Mouse (Mus musculus) heart, embryonic 14.5 days (tissue): ENCODE results near the gene Gm20441. TPM values are rescaled to one million over a fixed set of nuclear protein-coding genes. Genes with fewer than 3 reads are reported as not detected.

Experiments
- ATAC-seq: fragments of 200-750 bp; cut with Nextera tagmentation; 2 replicates; pipeline ENCODE4 v1.8.0; 2017; ENCODE audit warnings: low read depth, moderate TSS enrichment; ENCODE audit not compliant: insufficient number of reproducible peaks, insufficient read depth, low FRiP score
- H3K27ac ChIP-seq, 2 experiments: fragments of 200-500 bp in 1 of 2; fragments of 300-500 bp in 1 of 2; sonication (generic) in 1 of 2; replicated peaks in 1 of 2; 2 replicates each; pipeline ENCODE4 v1.5.1; 2012 to 2014; ENCODE audit warnings: low read depth in 2 of 2, low read length in 2 of 2, control low read depth in 1 of 2, mild to moderate bottlenecking in 1 of 2, mixed read lengths in 1 of 2; ENCODE audit not compliant: control insufficient read depth in 1 of 2, insufficient read depth in 1 of 2
- H3K27me3 ChIP-seq: fragments of 300-500 bp; sonication (generic); 2 replicates; pipeline ENCODE4 v1.6.1; 2014; ENCODE audit warnings: mild to moderate bottlenecking, low read length, control low read depth; ENCODE audit not compliant: control insufficient read depth, insufficient read depth
- H3K36me3 ChIP-seq: fragments of 300-500 bp; sonication (generic); 2 replicates; pipeline ENCODE4 v1.6.1; 2014; ENCODE audit warnings: mild to moderate bottlenecking, control low read depth, low read length, mixed read lengths; ENCODE audit not compliant: control insufficient read depth, insufficient read depth
- H3K4me1 ChIP-seq, 2 experiments: fragments of 200-500 bp in 1 of 2; fragments of 300-500 bp in 1 of 2; sonication (generic) in 1 of 2; 2 replicates each; pipeline ENCODE4 v1.6.1; 2012 to 2014; ENCODE audit warnings: low read length in 2 of 2, control low read depth in 1 of 2, mixed read lengths in 1 of 2; ENCODE audit not compliant: control insufficient read depth in 2 of 2, insufficient read depth in 2 of 2
- H3K4me2 ChIP-seq: fragments of 300-500 bp; sonication (generic); 2 replicates; pipeline ENCODE4 v1.6.1; 2014; ENCODE audit warnings: mild to moderate bottlenecking, low read length
- H3K4me3 ChIP-seq, 2 experiments: fragments of 200-500 bp in 1 of 2; fragments of 300-500 bp in 1 of 2; sonication (generic) in 1 of 2; 2 replicates each; pipeline ENCODE4 v1.5.1; 2012 to 2014; ENCODE audit warnings: low read length in 2 of 2, mild to moderate bottlenecking in 2 of 2, control low read depth in 1 of 2, low read depth in 1 of 2, moderate library complexity in 1 of 2; ENCODE audit not compliant: control insufficient read depth in 1 of 2, insufficient read depth in 1 of 2
- H3K9ac ChIP-seq: fragments of 300-500 bp; sonication (generic); 2 replicates; pipeline ENCODE4 v1.6.1; 2014; ENCODE audit warnings: mild to moderate bottlenecking, low read length
- H3K9me3 ChIP-seq: fragments of 300-500 bp; sonication (generic); 2 replicates; pipeline ENCODE4 v1.6.1; 2016; ENCODE audit warnings: low read length, control low read depth; ENCODE audit not compliant: control insufficient read depth
- WGBS: fragments of 180-500 bp; shearing (Covaris S2); extraction: QIAGEN DNeasy Blood & Tissue Kit; methylation state at CpG from one replicate; pipeline ENCODE4 v1.1.7; 2014; 5-methylcytosine and 5-hydroxymethylcytosine counted together
- polyA plus RNA-seq: library from polyadenylated mRNA; unstranded; fragments of >200 nt; fragmentation: Nextera tagmentation; extraction: Ambion mirVana; gene quantifications from 2 replicates; pipeline ENCODE4 v1.2.1, GENCODE M21; 2014

The Gm20441 gene
- polyA plus RNA-seq, 1 experiment from 2014 or later: not detected

DNA sequence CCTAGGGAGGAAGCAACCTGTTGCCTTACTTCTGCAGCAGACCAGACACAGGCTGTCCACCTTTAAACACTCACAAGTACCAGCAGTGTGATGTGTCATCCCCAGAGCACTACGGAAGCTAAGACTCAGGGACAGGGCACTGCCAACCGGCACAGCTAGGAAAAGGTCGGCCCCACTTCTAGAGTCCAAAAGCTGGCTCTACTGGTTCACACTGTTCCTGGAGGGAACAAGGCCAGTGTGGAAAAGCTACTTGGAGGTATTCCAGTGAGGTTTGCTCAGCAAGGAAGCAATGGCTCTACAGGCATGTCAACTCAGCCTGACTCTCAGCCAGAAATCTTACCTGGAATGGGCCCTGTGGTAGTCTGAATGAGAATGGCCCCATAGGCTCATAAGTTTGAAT, 39.9 kb downstream of the Gm20441 start:
- 95% methylated on average over 3 of the region's 3 CpGs for WGBS
- Histone ChIP-seq H3K9ac (no peak overlapping the region), H3K4me3 (no peak overlapping the region), H3K9me3 (no peaks in the 10 kb centered on the region), H3K27me3 (no peaks in the 10 kb centered on the region), H3K27ac (no peak overlapping the region), H3K36me3 (peaks cover 96% of the 10 kb centered on the region), H3K4me1 (no peaks in the 10 kb centered on the region), H3K4me2 (no peak overlapping the region)
- ATAC-seq: no peak

DNA sequence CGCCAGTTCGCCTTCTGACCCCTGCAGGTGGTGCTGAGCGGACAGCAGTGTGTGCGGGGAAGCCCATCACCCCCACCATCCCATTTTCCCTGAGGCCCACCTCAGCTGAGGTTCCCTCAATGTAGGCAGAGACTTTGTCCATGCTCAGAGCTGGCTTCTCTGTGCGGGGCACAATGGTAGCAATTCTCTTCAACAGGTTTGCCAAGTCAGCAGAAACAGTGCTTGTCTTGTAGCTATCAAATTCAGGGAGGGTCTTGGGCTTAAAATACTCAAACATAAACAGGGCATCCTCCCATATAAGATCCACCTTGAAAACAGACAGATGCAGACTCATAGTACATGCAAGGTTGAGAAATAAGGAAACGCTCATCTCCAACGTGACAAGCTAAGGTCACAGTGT, 55.3 kb downstream of the Gm20441 start:
- Histone ChIP-seq H3K27ac (no peak overlapping the region), H3K27me3 (no peaks in the 10 kb centered on the region), H3K4me2 (no peak overlapping the region), H3K9ac (no peak overlapping the region), H3K9me3 (no peaks in the 10 kb centered on the region), H3K4me3 (no peak overlapping the region), H3K4me1 (no peaks in the 10 kb centered on the region), H3K36me3 (peaks cover 95% of the 10 kb centered on the region)
- 91% methylated on average over 7 of the region's 7 CpGs for WGBS
- ATAC-seq: no peak

Other genes with a start within 250 kb of the Gm20441 start
- 1.1 and 2.7 TPM in 2 replicates for gene Lrrc75b, start 220.6 kb downstream of the Gm20441 start, polyA plus RNA-seq
- 0.69 and 1.4 TPM in 2 replicates for gene Ggt1, start 219.3 kb downstream of the Gm20441 start, polyA plus RNA-seq
- gene Ggt5, start 191.6 kb downstream of the Gm20441 start, polyA plus RNA-seq: 7.6 and 8.1 TPM in 2 replicates
- 11.7 and 13.3 TPM in 2 replicates for gene Susd2, start 136.9 kb downstream of the Gm20441 start, polyA plus RNA-seq
- gene Cabin1, start 16.6 kb downstream of the Gm20441 start, polyA plus RNA-seq: 27.0 and 30.8 TPM in 2 replicates
- gene Ddt, start 7.5 kb downstream of the Gm20441 start, polyA plus RNA-seq: 35.9 and 37.5 TPM in 2 replicates
- gene Gstt3, start 460 bp upstream of the Gm20441 start, polyA plus RNA-seq: 3.2 and 5.0 TPM in 2 replicates
- gene Gstt1, start 17.6 kb upstream of the Gm20441 start, polyA plus RNA-seq: 8.6 and 13.5 TPM in 2 replicates
- not detected in 2 replicates for gene Gstt4, start 41.6 kb upstream of the Gm20441 start, polyA plus RNA-seq
- 12.6 and 13.5 TPM in 2 replicates for gene Gstt2, start 56.5 kb upstream of the Gm20441 start, polyA plus RNA-seq
- 2,486 and 2,703 TPM in 2 replicates for gene Mif, start 79.3 kb upstream of the Gm20441 start, polyA plus RNA-seq
- 1.1 and 1.7 TPM in 2 replicates for gene Derl3, start 112.5 kb upstream of the Gm20441 start, polyA plus RNA-seq
- 99.1 and 103 TPM in 2 replicates for gene Smarcb1, start 140.7 kb upstream of the Gm20441 start, polyA plus RNA-seq
- 647 and 682 TPM in 2 replicates for gene Chchd10, start 152.2 kb upstream of the Gm20441 start, polyA plus RNA-seq
- 23.4 and 25.1 TPM in 2 replicates for gene Mmp11, start 155.5 kb upstream of the Gm20441 start, polyA plus RNA-seq
- 0.28 and 0.57 TPM in 2 replicates for gene Gm867, start 159.7 kb upstream of the Gm20441 start, polyA plus RNA-seq
- 0.46 and 0.58 TPM in 2 replicates for gene Vpreb3, start 162.1 kb upstream of the Gm20441 start, polyA plus RNA-seq
- not detected in 2 replicates for gene Gm5134, start 173.6 kb upstream of the Gm20441 start, polyA plus RNA-seq